Mouse (Mus musculus) gastrocnemius, postnatal 36 days (tissue): ENCODE results near the gene Wnt1. TPM values are rescaled to one million over a fixed set of nuclear protein-coding genes. Genes with fewer than 3 reads are reported as not detected.
"Not testable (repeated sequence)": the region's sequence is repeated elsewhere in the genome, so short reads cannot be mapped to it uniquely, and the experiment has no call there.

Source experiments
- DNase-seq, 2 experiments: peaks; one replicate each; pipeline ENCODE4 v3.0.0; 2022
- intact Hi-C: fragments of 180-260 bp; cut with DNase I; formaldehyde crosslinking; loops from one replicate; pipeline ENCODE4 v1.15.1; 2025
- total RNA-seq, 2 experiments: library from RNA; stranded (reverse); gene quantifications; 2 replicates each; pipeline ENCODE4 v1.2.3; 2021

Gene Wnt1
- total RNA-seq, 2 experiments from 2014 or later = not detected

DNA sequence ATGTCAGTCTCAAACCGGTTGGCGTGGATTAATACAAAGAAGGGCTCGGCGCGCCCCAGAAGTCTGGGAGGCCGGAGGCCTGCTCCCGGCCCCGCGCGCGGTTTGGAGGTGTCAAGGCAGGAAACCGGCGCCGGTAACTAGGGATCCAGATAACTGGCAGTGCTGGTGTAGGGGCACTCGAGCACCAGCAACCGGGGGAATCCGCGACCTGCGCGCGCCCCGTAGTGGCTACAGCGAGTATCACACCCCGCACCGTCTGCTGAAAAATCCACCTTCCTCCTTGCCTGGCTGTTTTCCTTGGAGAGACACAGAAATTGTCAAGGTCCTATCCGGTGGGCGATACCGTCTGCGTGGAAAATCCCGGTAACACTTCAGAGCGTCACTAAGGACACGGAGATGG lies 14.4 kb downstream of the Wnt1 start:
- intact Hi-C loops = loop anchor here (5.0 kb wide), 1 partner anchor 142 kb away; the partner anchor contains the start of gene Ddx23
- DNase-seq = peak; percentile 55 to 83

DNA sequence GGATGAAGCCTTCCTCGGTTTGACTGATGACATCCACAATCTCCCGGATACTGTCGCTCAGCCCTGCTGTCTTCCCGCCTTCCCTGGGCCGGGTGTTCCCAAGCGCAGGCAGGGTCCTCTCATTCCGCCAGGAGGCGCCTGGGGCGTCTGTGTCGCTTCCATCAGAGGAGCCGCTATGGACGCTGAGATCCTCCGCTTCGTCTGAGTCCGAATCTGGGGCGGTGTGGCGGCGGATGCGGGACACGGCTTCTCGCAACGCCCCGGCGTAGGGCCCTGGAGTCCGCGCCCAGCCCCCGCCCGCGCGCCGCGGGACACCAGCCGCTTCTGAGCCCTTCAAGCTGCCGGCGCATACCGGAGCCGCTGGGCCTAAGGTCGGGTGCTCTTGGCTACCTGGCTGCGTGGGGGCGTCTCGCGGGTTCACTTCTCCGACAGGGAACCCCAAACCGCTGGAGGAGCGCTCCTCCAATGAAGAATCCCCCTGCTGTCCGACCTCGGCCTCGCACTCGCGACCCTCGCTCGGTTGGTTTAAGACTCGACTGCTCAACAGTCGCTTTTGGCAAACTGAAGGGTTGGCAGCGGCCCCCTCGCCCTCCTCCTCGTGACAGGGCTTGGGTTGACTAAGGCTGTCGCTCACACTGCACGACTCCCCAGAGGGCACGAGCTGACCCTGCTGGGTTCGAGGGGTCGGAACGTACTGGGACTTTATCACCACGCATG lies 15.8 kb downstream of the Wnt1 start:
- intact Hi-C loops = no loop called here
- peak; percentile 53 to 60 for DNase-seq

DNA sequence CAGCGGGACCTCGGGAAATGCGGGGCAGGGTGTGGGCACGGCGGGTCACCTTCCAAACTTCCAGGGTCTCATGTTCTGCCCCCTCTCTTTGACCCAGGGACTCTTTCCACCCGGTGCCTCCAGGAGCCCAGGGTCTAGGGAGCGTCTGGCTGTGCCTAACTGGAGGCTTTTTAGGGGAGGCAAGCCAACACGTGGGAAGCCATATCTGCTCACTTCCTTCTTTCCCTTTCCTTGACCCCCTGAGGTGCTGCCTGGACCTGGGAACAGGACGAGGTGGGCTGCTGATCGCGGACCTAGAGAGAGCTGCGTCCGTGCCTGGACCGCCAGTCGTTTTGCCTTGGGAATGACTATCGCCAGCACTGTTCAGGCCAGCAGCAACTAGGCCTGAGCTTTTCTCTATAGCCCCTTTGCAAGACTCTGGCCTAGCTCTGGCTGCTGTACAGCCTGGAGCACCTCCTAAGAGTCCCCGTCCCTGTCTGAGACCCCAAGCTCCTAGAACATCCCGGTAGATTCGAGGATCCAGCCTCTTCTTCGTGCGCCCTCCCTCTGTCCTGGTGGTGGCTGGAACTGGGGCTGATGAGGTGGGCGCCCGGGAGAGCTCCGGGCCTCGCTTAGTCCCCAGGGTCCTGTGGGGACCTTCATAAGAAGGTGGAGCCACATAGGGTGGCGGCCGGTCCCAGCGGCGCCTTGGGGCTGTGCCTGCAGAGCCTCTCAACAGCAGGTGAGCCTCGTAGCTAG lies 16.6 kb downstream of the Wnt1 start:
- no peak for DNase-seq
- intact Hi-C loops = no loop called here

DNA sequence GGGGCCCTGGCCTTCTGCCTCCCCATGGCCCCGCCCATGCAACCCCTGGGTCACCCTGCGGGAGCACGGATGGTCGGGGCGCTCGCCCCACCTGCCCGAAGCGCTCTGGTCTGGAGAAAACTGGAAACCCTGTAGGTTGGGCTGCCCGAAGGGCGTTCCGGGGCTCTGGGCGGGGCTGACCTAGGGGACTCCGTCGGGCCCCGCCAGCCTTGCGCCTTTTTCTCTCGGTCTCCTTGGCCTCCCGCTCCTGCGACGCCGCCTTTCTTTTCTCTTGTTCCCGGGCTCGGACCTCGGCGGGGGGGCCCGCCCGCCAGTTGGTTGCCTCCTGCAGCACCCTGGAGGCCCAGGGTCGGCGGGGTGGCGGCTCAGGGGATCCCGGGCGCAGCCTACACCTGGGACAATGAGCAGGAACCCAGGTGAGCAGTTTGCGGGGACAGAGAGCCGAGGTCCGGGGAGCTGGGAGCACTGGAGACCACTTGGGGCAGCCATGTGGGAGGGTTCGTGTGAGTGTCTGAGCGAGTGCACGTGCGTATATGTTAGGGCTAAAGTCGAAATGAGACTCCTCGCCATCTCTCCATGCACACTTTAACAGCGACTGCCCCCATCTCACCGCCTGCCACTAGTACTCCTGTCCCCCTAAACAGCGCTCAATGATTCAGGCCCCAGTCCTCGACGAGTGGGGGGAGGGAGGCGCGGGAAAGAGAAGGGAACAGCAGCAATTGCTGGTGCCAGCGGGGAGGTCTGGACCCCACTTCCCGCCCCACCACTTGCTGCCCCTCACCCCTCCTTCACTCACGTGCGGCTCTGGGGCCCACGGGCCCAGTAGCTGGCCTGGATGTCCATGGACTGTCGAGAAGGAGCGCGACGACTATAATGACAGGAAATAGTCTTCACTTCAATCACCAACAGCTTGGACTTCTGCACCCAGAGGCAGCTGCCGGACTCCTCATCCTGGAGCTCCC lies 17.4 kb downstream of the Wnt1 start:
- DNase-seq = no peak
- intact Hi-C loops = no loop called here

DNA sequence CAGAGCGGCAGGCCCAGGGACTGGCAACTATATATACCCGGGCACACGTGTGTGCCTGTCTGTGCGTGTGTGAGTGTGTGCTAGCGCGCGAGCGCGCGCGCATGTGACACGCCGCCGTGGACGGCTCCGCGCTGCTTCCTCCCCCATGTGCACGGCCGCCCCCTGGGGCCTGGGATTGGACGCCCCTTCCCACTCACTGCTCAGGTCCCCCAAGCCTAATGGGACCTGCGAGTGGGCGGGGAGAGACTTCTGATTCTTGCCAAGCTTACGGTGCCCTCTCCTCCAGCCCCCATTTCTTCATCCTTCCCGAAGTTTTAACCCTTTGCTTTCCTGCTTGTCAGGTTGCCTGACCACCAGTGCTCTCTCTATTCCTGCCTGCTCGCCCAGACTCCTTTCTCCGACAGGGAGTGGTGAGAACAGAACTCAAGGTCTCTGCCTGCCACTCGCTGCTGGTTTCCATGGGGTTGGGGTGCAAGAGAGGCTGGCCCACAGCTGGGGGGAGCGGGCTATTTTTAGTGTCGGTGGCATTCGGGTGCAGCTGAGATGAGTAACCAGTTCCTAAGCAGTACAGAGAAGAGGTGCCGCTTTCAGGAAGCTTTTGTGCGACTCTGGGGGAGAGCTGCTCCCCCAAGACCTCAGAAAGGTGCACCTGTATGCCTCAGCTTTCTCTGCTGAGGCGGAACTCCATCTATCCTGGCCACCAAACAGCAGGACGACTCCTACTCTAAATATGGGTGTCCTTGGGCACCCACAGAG lies 18.4 kb downstream of the Wnt1 start:
- intact Hi-C loops = no loop called here
- DNase-seq = no peak

DNA sequence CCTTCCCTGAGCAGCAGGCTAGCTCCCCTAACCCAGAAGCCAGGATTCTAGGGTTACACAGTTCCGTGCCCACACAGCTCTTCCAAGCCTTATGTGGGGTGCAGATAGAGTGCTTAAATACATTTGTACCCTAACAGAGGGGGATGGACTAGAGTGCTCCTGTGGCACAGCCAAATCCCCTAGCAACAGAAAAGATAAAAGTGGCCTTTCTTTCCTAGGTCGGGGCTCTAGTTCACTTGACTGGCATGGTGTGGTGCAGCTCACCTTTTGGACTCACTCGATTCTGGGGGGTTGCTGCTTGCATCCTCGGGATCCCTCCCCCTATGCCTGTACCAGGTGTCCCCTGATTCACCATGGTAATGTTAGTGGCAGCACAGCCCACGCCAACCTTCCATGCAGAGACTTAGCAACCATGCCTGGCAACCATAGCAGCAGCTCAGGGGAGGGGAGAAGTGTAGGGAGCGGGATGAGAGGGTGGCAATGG lies 19.0 kb downstream of the Wnt1 start:
- no peak for DNase-seq
- intact Hi-C loops = no loop called here

DNA sequence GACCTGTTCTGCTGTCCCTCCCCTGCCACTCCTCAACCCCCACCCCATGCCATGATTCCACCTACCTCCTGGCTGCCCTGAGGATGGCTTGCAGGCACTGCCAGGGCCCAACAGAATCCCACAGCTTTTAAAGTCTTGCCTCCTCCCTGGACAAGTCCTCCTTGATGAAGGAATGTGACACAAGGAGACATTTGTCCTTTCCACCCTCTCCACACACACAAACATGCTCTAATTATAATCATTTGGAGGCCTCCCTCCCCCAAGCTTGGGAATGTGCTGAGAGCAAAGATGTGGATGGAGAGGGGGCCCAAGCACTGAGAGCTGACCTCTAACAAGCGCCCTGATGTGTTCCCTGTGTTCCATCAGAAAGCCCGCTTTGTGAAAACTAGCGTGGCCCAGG lies 19.7 kb downstream of the Wnt1 start, which contains the start of gene Ddn:
Gene Ddn, minus strand, starts transcription at position 101 of the 400 bp plus-strand sequence.
- intact Hi-C loops = no loop called here
- DNase-seq = no peak

DNA sequence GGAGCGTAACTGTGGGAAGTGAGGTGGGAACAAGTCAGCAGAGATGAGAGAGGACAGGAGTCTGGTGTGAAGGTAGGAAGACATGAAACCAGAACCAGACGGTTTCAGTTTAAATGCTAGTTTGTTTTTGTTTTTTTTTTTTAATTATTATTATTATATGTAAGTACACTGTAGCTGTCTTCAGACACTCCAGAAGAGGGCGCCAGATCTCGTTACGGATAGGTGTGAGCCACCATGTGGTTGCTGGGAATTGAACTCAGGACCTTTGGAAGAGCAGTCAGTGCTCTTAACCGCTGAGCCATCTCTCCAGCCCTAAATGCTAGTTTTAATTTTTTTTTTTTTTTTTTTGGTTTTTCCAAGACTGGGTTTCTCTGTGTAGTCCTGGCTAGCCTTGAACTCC lies 20.6 kb downstream of the Wnt1 start:
- intact Hi-C loops, DNase-seq: not testable (repeated sequence)

DNA sequence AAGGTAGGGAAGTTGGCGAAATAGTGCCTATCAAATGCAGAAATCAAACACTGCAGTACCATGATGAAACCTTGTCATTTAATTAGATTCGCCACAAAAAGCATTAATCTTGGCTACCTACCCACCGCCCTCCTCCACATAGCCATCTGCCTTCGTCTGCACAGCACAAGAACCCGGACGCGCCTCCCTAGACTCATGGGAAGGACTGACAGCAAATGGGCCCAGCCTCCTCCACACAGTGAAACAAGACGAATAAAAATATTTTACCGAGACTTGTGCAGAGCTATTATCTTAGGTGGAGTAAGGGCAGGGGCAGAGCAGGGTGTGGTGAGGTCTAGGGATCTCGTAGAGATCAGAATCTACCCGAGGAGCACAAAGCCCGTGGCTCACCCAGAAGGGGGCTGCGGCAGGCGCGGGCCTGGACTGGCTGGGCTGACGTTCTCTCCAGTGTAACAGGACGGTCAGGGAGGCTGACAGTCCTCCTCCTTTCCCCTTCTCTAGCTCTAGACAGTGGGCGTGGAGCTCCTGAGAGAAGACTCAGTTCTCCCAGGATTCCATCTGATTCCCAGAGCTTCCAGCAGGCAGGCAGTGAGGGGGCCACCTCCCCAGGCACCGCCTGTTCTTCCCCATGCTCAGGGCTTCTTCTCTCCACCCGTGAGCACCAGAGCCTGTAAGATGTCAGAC lies 23.2 kb downstream of the Wnt1 start:
- DNase-seq = no peak
- intact Hi-C loops = no loop called here

DNA sequence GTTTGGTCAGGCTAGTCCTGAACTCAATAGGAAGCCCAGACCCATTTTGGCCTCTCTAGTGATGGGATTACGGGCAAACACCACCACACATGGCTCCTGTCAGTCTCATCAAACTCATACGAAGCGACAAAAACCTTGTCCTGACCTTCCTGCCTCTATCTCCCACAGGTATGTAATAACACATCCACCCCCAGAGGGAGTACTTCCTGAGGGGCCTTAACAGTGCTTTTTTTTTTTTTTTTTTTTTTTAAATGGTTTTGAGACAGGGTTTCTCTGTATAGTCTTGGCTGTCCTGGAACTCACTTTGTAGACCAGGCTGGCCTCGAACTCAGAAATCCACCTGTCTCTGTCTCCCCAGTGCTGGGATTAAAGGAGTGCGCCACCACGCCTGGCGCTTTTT lies 28.5 kb downstream of the Wnt1 start:
- intact Hi-C loops = no loop called here

DNA sequence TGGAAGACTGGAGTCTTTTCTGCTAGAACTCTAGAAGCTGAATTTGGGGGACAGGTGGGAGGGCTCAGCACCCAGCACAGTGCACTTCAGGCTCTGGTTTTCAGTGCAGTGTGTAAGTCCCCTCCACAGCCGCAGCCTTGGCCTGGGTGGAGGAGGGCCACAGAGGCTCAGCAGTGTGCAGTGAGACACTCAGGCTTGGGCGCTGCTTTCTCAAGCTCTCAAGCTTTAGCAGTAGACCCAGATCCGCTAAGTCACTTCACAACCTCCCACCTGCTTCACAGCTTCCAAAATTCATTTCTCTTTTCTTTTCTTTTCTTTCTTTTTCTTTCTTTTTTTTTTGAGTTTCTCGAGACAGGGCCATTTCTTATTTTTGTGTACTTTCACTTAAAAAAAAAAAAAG lies 31.3 kb downstream of the Wnt1 start:
- intact Hi-C loops = loop anchor here (10.0 kb wide), 1 partner anchor 716 kb away; no protein-coding TSS in a partner anchor
- no peak for DNase-seq

More for the DNA sequence above, 28.5 kb downstream of the Wnt1 start:
- no peak for DNase-seq

DNA sequence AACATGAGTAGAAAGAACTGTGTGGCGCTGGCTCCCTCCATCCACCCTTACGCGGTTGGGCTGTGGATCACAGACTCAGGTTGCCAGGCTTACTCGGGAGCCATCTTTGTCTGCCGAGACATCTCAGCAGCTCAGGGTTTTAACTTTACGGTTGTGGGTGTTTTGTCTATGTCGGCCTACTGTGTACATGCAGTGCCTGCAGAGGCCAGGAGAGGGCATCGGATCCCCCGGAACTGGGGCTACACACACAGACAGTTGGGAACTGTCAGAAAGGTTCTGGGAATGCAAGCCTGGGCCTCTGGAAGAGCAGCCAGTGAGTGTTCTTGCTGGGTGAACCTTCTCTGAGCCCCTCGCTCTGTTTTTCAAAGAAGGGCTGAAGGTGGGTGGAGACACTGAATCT lies 31.7 kb downstream of the Wnt1 start:
- no peak for DNase-seq
- intact Hi-C loops = loop anchor here (10.0 kb wide), 1 partner anchor 717 kb away; no protein-coding TSS in a partner anchor

DNA sequence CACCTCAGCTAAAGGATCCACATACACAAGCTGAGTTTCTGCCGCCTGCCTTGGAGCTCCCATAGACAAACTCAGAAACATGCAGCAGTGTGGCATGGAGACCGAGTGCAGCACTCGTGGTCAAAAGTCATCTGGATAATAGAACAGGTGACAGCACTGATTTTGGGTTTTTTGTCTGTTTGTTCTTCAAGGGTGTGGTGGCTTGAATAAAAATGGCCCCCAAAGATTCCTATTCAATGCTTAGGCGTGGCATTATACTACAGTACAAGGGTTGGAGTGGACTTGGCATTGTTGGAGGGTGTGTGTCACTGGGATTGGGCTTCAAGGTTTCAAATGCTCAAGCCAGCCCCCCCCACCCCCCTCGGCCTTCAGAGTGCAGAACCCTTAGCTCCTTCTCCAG lies 32.5 kb downstream of the Wnt1 start:
- intact Hi-C loops = loop anchor here (10.0 kb wide), 1 partner anchor 717 kb away; no protein-coding TSS in a partner anchor

DNA sequence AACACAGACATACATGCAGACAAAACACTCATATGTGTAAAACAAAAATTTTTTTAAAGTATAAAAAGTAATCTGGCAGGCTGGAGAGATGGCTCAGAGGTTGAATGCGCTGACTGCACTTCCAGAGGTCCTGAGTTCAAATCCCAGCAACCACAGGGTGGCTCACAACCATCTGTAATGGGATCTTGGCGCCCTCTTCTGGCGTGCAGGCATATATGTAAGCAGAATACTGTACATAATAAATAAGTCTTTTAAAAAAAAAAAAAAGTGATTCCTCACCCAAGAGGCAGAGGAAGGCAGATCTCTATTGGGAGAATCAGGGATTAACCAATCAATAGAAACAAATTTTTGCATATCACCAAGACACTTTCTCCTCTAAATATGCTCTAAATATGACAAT lies 33.8 kb downstream of the Wnt1 start:
- no peak for DNase-seq
- intact Hi-C loops = loop anchor here (10.0 kb wide), 1 partner anchor 719 kb away; no protein-coding TSS in a partner anchor

More for the DNA sequence above, 32.5 kb downstream of the Wnt1 start:
- no peak for DNase-seq

DNA sequence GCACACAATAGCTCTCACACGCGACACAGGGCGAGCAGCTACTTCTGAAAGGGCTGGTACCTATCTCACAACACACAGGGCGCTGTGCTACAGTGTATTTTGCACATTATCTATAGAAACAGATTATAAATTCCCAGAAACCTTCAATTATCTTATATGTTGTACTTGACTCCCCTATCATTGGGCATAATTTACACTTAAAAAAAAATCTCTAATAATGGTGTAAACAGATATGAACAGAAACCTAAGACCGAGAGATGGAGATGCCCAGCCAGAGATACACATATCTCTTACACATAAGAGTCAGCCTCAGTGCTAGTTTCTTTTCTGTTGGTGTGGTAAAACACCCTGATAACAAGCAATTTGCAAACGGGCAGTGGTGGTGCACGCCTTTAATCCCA lies 38.0 kb downstream of the Wnt1 start:
- DNase-seq = no peak
- intact Hi-C loops = loop anchor here (10.0 kb wide), 1 partner anchor 723 kb away; no protein-coding TSS in a partner anchor

DNA sequence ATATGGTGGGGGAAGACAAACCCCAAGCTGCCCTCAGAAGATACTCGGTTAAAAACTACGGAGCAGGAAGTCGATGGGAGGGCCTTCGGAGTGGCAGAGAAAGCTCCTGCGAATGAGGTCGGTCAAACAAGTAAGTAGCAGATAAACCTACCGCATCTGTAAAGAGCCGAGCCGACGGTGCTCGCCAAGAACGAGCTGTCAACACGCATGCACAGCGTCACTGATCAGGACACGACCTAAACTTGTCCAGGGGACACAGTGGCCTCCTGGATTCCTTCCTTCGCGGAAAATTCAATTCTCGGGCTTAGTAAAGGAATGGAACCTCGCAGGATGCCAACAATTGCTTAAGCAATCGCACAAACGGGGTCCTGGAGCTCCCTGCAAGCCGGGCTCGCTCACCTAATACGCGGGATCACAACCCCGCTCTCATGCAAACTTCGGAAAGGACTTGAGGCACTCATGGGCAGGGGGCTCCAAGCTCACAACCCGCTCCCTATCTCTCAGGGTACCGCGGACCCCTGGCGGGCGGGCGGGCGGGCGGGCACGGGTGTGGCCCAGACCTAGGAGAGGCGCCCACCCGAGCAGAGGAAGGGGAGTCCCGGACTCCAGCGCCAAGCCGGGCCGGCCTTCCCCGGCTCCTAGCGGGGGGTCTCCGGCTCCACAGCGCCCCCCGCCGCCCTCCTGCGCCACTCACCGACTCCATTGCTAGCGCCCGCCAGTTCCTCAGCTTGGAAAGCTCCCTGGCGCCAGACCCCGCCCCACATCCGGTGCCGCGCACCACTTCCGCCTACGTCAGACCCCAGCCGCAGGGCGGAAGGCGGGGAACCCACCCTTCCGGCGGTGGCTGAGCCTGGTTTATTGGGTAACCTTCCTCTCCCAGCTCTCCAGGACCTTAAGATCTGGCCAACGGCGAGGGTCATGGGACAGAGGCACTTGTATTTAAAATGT lies 41.4 kb downstream of the Wnt1 start, which contains the start of gene Prkag1:
Gene Prkag1, minus strand, starts transcription at position 786 of the 948 bp plus-strand sequence.
- DNase-seq = peak; percentile 93 to 96
- intact Hi-C loops = loop anchor here (5.0 kb wide), 1 partner anchor 36 kb away; no protein-coding TSS in a partner anchor

DNA sequence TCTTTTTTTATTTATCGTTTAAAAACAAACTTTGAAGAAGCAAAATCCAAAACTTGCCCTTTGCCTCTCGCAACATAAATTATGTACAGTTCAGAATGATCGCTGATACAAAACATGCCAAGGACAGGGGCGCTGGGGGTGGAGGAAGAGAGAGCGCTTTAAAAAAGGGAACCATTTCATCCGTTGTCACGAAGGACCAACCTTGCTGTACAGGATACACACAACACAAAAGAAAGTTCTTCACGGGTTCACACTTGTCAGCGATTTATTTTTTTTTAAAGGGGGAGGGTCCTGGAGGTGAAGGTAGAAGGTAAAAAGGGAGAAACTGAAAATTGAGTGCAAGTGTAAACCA lies 42.0 kb downstream of the Wnt1 start:
- no peak for DNase-seq
- intact Hi-C loops = loop anchor here (5.0 kb wide), 1 partner anchor 36 kb away; no protein-coding TSS in a partner anchor
